Comparison of ENCODE assay signal across 8 mouse cellular contexts in genomic region chr7:80554180-80555021, GRCm38 (mm10). TPM values are rescaled to one million over a fixed set of nuclear protein-coding genes. Genes with fewer than 3 reads are reported as not detected.
DNase-seq lines count a peak whose midpoint lies in the region; ATAC-seq lines count a peak whose summit lies in the region.

No protein-coding gene starts in this region.

- no peaks in the 10 kb centered on the region for H3K36me3 ChIP-seq in forebrain, embryonic 15.5 days
- H3K36me3 ChIP-seq in forebrain, embryonic 11.5 days (ENCODE audit: control insufficient read depth, insufficient read depth, low read length) = no peaks in the 10 kb centered on the region
- no peaks in the 10 kb centered on the region for H3K36me3 ChIP-seq in heart, embryonic 11.5 days (ENCODE audit: control insufficient read depth, insufficient read depth, low read length)
- H3K36me3 ChIP-seq in midbrain, embryonic 14.5 days (ENCODE audit: control insufficient read depth, insufficient read depth, low read length) = no peaks in the 10 kb centered on the region

- H3K4me2 ChIP-seq in forebrain, embryonic 15.5 days (replicated peaks) = no peak overlapping the region
- no peak overlapping the region for H3K4me2 ChIP-seq in forebrain, embryonic 11.5 days (ENCODE audit: low read depth, low read length, severe bottlenecking)
- no peak overlapping the region for H3K4me2 ChIP-seq in heart, embryonic 11.5 days
- no peak overlapping the region for H3K4me2 ChIP-seq in midbrain, embryonic 14.5 days (ENCODE audit: low read length)

- no peaks in the 10 kb centered on the region for H3K4me1 ChIP-seq in forebrain, embryonic 15.5 days
- no peaks in the 10 kb centered on the region for H3K4me1 ChIP-seq in forebrain, embryonic 11.5 days (replicated peaks; ENCODE audit: control insufficient read depth, insufficient read depth, low read length)
- H3K4me1 ChIP-seq in heart, embryonic 11.5 days (ENCODE audit: control insufficient read depth, insufficient read depth, low read length) = peaks cover 7% of the 10 kb centered on the region; the same call in 1 of the 2 replicates
- H3K4me1 ChIP-seq in midbrain, embryonic 14.5 days (ENCODE audit: control insufficient read depth, insufficient read depth, low read length) = no peaks in the 10 kb centered on the region

- WGBS in forebrain, embryonic 15.5 days = 78% methylated on average over 22 of the region's 22 CpGs
- 78% methylated on average over 22 of the region's 22 CpGs for WGBS in forebrain, embryonic 11.5 days
- WGBS in heart, embryonic 11.5 days (ENCODE audit: insufficient replicate concordance) = 65% methylated on average over 22 of the region's 22 CpGs
- WGBS in midbrain, embryonic 14.5 days = 82% methylated on average over 22 of the region's 22 CpGs

- ATAC-seq in forebrain, embryonic 15.5 days (replicated peaks) = no peak
- ATAC-seq in forebrain, embryonic 11.5 days (replicated peaks; ENCODE audit: low FRiP score) = no peak
- no peak for ATAC-seq in heart, embryonic 11.5 days (replicated peaks; ENCODE audit: insufficient number of reproducible peaks, low FRiP score, low TSS enrichment)
- peak; percentile 62 for ATAC-seq in neutrophil, adult 5-6 weeks (ENCODE audit: extremely low read depth, insufficient number of reproducible peaks, low FRiP score, poor library complexity, severe bottlenecking)
- no peak for ATAC-seq in midbrain, embryonic 14.5 days (ENCODE audit: low FRiP score, low TSS enrichment)

- H3K9me3 ChIP-seq in forebrain, embryonic 15.5 days = no peaks in the 10 kb centered on the region
- H3K9me3 ChIP-seq in forebrain, embryonic 11.5 days (ENCODE audit: control insufficient read depth, low read length) = no peaks in the 10 kb centered on the region
- H3K9me3 ChIP-seq in heart, embryonic 11.5 days (replicated peaks; ENCODE audit: control insufficient read depth, low read length) = no peaks in the 10 kb centered on the region
- H3K9me3 ChIP-seq in midbrain, embryonic 14.5 days (ENCODE audit: control insufficient read depth, low read length) = no peaks in the 10 kb centered on the region

- no peak for DNase-seq in forebrain, embryonic 11.5 days (ENCODE audit: low spot score)
- peak; percentile 49 to 66 for DNase-seq in CD8-positive naive resting alpha-beta T cell, adult 2 months (ENCODE audit: low read depth in 2 of 2, low spot score in 2 of 2)
- peak; percentile 24 to 50 for DNase-seq in kidney, postnatal 25 days
- DNase-seq in midbrain, embryonic 14.5 days = no peak
- no peak for DNase-seq in adrenal gland, adult 2 months

- no peaks in the 10 kb centered on the region for H3K27me3 ChIP-seq in forebrain, embryonic 15.5 days
- H3K27me3 ChIP-seq in forebrain, embryonic 11.5 days (ENCODE audit: control insufficient read depth, insufficient read depth, low read length) = no peaks in the 10 kb centered on the region
- no peaks in the 10 kb centered on the region for H3K27me3 ChIP-seq in heart, embryonic 11.5 days (ENCODE audit: control insufficient read depth, insufficient read depth, low read length)
- no peaks in the 10 kb centered on the region for H3K27me3 ChIP-seq in midbrain, embryonic 14.5 days (ENCODE audit: control insufficient read depth, insufficient read depth, low read length)

- H3K27ac ChIP-seq in forebrain, embryonic 15.5 days (replicated peaks) = peak overlapping the region; percentile 12; the same call in 1 of the 2 replicates
- no peak overlapping the region for H3K27ac ChIP-seq in forebrain, embryonic 11.5 days (ENCODE audit: low read depth, low read length)
- peak overlapping the region; percentile 4; the same call in 1 of the 2 replicates for H3K27ac ChIP-seq in heart, embryonic 11.5 days (ENCODE audit: low read depth, low read length)
- no peak overlapping the region for H3K27ac ChIP-seq in midbrain, embryonic 14.5 days (replicated peaks; ENCODE audit: low read depth, low read length)

- no peak overlapping the region for H3K4me3 ChIP-seq in forebrain, embryonic 15.5 days
- no peak overlapping the region for H3K4me3 ChIP-seq in forebrain, embryonic 11.5 days (ENCODE audit: low read depth, low read length)
- H3K4me3 ChIP-seq in heart, embryonic 11.5 days (ENCODE audit: low read depth, low read length) = no peak overlapping the region
- no peak overlapping the region for H3K4me3 ChIP-seq in midbrain, embryonic 14.5 days (replicated peaks; ENCODE audit: low read depth, low read length)

- no peak overlapping the region for H3K9ac ChIP-seq in forebrain, embryonic 15.5 days (replicated peaks)
- H3K9ac ChIP-seq in forebrain, embryonic 11.5 days (ENCODE audit: low read length) = no peak overlapping the region
- H3K9ac ChIP-seq in heart, embryonic 11.5 days (ENCODE audit: low read depth, low read length) = no peak overlapping the region
- H3K9ac ChIP-seq in midbrain, embryonic 14.5 days (replicated peaks; ENCODE audit: low read length) = no peak overlapping the region

RNA-seq across cellular contexts. Expression of gene Blm, which starts 19.5 kb away (rescaled TPM):
- polyA plus RNA-seq in forebrain, embryonic 15.5 days (2015; fragmentation: Nextera tagmentation; extraction: Ambion mirVana) = 14.5 and 17.3 TPM in 2 replicates
- 50.4 and 53.0 TPM in 2 replicates for polyA plus RNA-seq in forebrain, embryonic 11.5 days (2014; fragmentation: Nextera tagmentation; extraction: Ambion mirVana)
- 27.7 and 28.2 TPM in 2 replicates for polyA plus RNA-seq in heart, embryonic 11.5 days (2014; fragmentation: Nextera tagmentation; extraction: Ambion mirVana)
- total RNA-seq in neutrophil, adult 5-6 weeks (2017) = 8.4 and 9.8 TPM in 2 replicates
- 7.5 and 12.9 TPM in 2 replicates for polyA plus RNA-seq in midbrain, embryonic 14.5 days (2014; fragmentation: Nextera tagmentation; extraction: Ambion mirVana)
- 1 to 10 TPM; 2.0 to 3.1 TPM for total RNA-seq in adrenal gland, adult 2 months (2021)
- 0.16 and 0.17 TPM in 2 replicates for polyA plus RNA-seq in adrenal gland, adult 2 months (2012; rRNA removed)

Comparison
In these comparisons a context has a peak if more than half of its experiments do, and no peak if none do; other contexts are left out.
1. H3K27ac ChIP-seq: peak in forebrain, embryonic 15.5 days (single experiment) and heart, embryonic 11.5 days (single experiment); none in forebrain, embryonic 11.5 days (single experiment) and midbrain, embryonic 14.5 days (single experiment).
2. DNase-seq: peak in CD8-positive naive resting alpha-beta T cell, adult 2 months (2 of 2) and kidney, postnatal 25 days (2 of 2); none in forebrain, embryonic 11.5 days (single experiment), midbrain, embryonic 14.5 days (single experiment) and adrenal gland, adult 2 months (single experiment).